22 mouse cellular contexts compared by ENCODE assay signal in the genomic region with DNA sequence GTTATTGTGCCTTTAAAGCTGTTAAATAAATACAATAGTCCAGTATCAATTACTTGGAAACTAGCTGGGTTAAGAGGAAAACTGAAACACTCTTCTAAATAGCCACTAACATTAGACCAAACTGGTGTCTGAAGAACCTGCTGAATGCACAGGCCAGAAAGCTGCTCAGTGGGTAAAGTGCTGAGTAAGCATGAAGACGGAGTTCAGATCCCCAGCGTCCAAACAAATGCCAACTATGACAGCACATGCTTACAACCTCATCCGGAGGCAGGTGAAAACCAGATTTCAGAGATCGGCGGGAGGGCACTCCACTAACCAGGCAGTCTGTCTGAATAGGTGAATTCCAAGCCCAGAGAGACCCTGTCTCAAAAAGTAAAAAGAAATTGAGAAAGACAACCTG.
"Had no signal": no experiment of that assay in that cellular context is flagged by ENCODE, and none has a peak within 500 bp of the region (broad histone marks: within the 10 kb centered on the region; RNA-seq: fewer than 3 reads in every experiment).

No protein-coding gene starts in this region.

- DNase-seq: liver, postnatal 0 days; lung, adult 2 months; lung, postnatal 14 days; lung, postnatal 36 days; midbrain, embryonic 14.5 days; retina, postnatal 1 day; right cerebral cortex, adult 18-20 months; right cerebral cortex, postnatal 25 days; right cerebral cortex, postnatal 4 days; spleen, adult 18-20 months; thymus, adult 18-20 months; thymus, postnatal 14 days; thymus, postnatal 36 days had no signal

- H3K4me2 ChIP-seq: liver, embryonic 15.5 days; lung, embryonic 15.5 days; neural tube, embryonic 13.5 days; neural tube, embryonic 15.5 days had no signal

- ATAC-seq: liver, postnatal 0 days; lung, postnatal 0 days; midbrain, embryonic 16.5 days had no signal

- H3K27me3 ChIP-seq: liver, embryonic 15.5 days; lung, embryonic 15.5 days; neural tube, embryonic 13.5 days; neural tube, embryonic 15.5 days had no signal

- H3K4me1 ChIP-seq: liver, embryonic 15.5 days; lung, embryonic 15.5 days; midbrain, embryonic 10.5 days; neural tube, embryonic 13.5 days; neural tube, embryonic 15.5 days had no signal

- H3K4me3 ChIP-seq: liver, embryonic 15.5 days; lung, embryonic 15.5 days; midbrain, embryonic 10.5 days; myocyte; neural tube, embryonic 13.5 days; neural tube, embryonic 15.5 days had no signal

- H3K9me3 ChIP-seq: liver, embryonic 15.5 days; lung, embryonic 15.5 days; midbrain, embryonic 10.5 days; neural tube, embryonic 13.5 days; neural tube, embryonic 15.5 days had no signal

- H3K36me3 ChIP-seq: liver, embryonic 15.5 days; lung, embryonic 15.5 days; midbrain, embryonic 10.5 days; neural tube, embryonic 13.5 days; neural tube, embryonic 15.5 days had no signal

- H3K27ac ChIP-seq: liver, embryonic 15.5 days; lung, embryonic 15.5 days; macrophage; midbrain, embryonic 10.5 days; neural tube, embryonic 13.5 days; neural tube, embryonic 15.5 days had no signal

- H3K9ac ChIP-seq: liver, embryonic 15.5 days; liver, postnatal 0 days; lung, embryonic 15.5 days; neural tube, embryonic 13.5 days; neural tube, embryonic 15.5 days had no signal
